Comparison of ENCODE assay signal across 27 mouse cellular contexts in the genomic region with DNA sequence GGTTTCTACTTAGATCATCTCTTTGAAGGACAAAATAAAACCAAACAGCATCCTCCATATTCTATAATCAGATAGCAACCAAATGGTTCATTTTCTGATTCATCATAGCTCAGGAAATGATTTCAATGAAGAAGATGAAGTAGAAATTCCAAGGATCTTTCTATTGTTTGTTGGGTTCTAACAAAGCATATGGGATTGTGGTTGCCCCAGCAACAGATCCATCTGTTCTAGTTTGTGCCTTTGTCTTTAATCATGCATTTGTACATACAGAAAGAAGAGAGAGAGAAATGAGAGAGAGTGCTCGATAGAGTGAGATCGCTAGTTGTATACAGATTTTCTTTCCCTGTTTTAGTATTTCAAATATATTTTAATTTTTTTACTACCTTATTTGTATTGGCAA.
DNase-seq lines count a peak whose midpoint lies in the region; ATAC-seq lines count a peak whose summit lies in the region.
"Had no signal": no experiment of that assay in that cellular context is flagged by ENCODE, and none has a peak within 500 bp of the region (broad histone marks: within the 10 kb centered on the region; RNA-seq: fewer than 3 reads in every experiment).

No protein-coding gene starts in this region.

- no peaks in the 10 kb centered on the region for H3K27me3 ChIP-seq in forebrain, embryonic 14.5 days (replicated peaks; ENCODE audit: control insufficient read depth, insufficient read depth, low read length)
- H3K27me3 ChIP-seq in forebrain, embryonic 11.5 days (ENCODE audit: control insufficient read depth, insufficient read depth, low read length) = no peaks in the 10 kb centered on the region
- H3K27me3 ChIP-seq in midbrain, embryonic 14.5 days (ENCODE audit: control insufficient read depth, insufficient read depth, low read length) = no peaks in the 10 kb centered on the region
- no peaks in the 10 kb centered on the region for H3K27me3 ChIP-seq in midbrain, embryonic 16.5 days (ENCODE audit: control insufficient read depth, insufficient read depth, low read depth, low read length)
- no peaks in the 10 kb centered on the region for H3K27me3 ChIP-seq in neural tube, embryonic 15.5 days (replicated peaks)
- H3K27me3 ChIP-seq: embryonic facial prominence, embryonic 15.5 days; heart, embryonic 12.5 days; hindbrain, embryonic 12.5 days; limb, embryonic 15.5 days; megakaryocyte, embryonic 14.5 days had no signal

- no peak overlapping the region for H3K4me3 ChIP-seq in forebrain, embryonic 14.5 days (ENCODE audit: low read depth, low read length)
- H3K4me3 ChIP-seq in forebrain, embryonic 11.5 days (ENCODE audit: low read depth, low read length) = no peak overlapping the region
- no peak overlapping the region for H3K4me3 ChIP-seq in midbrain, embryonic 14.5 days (replicated peaks; ENCODE audit: low read depth, low read length)
- no peak overlapping the region for H3K4me3 ChIP-seq in midbrain, embryonic 16.5 days (ENCODE audit: low read depth, low read length)
- H3K4me3 ChIP-seq in neural tube, embryonic 15.5 days (replicated peaks) = no peak overlapping the region
- H3K4me3 ChIP-seq: embryonic facial prominence, embryonic 15.5 days; gastrocnemius, adult 2 months; heart, embryonic 12.5 days; hindbrain, embryonic 12.5 days; left cerebral cortex, adult 2 months; limb, embryonic 15.5 days; megakaryocyte, embryonic 14.5 days had no signal

- no peaks in the 10 kb centered on the region for H3K36me3 ChIP-seq in forebrain, embryonic 14.5 days (ENCODE audit: control insufficient read depth, insufficient read depth, low read length)
- no peaks in the 10 kb centered on the region for H3K36me3 ChIP-seq in forebrain, embryonic 11.5 days (ENCODE audit: control insufficient read depth, insufficient read depth, low read length)
- H3K36me3 ChIP-seq in midbrain, embryonic 14.5 days (ENCODE audit: control insufficient read depth, insufficient read depth, low read length) = no peaks in the 10 kb centered on the region
- no peaks in the 10 kb centered on the region for H3K36me3 ChIP-seq in midbrain, embryonic 16.5 days (ENCODE audit: control insufficient read depth, insufficient read depth, low read length)
- no peaks in the 10 kb centered on the region for H3K36me3 ChIP-seq in neural tube, embryonic 15.5 days
- H3K36me3 ChIP-seq: embryonic facial prominence, embryonic 15.5 days; heart, embryonic 12.5 days; hindbrain, embryonic 12.5 days; limb, embryonic 15.5 days had no signal

- no peak overlapping the region for H3K27ac ChIP-seq in forebrain, embryonic 14.5 days (ENCODE audit: low read depth, low read length)
- H3K27ac ChIP-seq in forebrain, embryonic 11.5 days (ENCODE audit: low read depth, low read length) = no peak overlapping the region
- no peak overlapping the region for H3K27ac ChIP-seq in midbrain, embryonic 14.5 days (replicated peaks; ENCODE audit: low read depth, low read length)
- no peak overlapping the region for H3K27ac ChIP-seq in midbrain, embryonic 16.5 days (ENCODE audit: low read length)
- no peak overlapping the region for H3K27ac ChIP-seq in neural tube, embryonic 15.5 days (replicated peaks)
- H3K27ac ChIP-seq: embryonic facial prominence, embryonic 15.5 days; gastrocnemius, adult 2 months; hindbrain, embryonic 12.5 days; limb, embryonic 15.5 days; liver, embryonic 14.5 days had no signal

- peak; percentile 59 for DNase-seq in forebrain, embryonic 14.5 days (ENCODE audit: low spot score)
- no peak for DNase-seq in forebrain, embryonic 11.5 days (ENCODE audit: low spot score)
- DNase-seq in midbrain, embryonic 14.5 days = peak; percentile 13
- DNase-seq in brain, embryonic 18.5 days (ENCODE audit: low read depth, low spot score) = peak; percentile 20
- peak; percentile 9 for DNase-seq in layer of hippocampus, postnatal 36 days
- DNase-seq in gastrocnemius, postnatal 10 days = no peak
- DNase-seq: adrenal gland, adult 8-10 months; cerebellum, adult 8-10 months; gastrocnemius, adult 2 months; heart, adult 18-20 months; heart, postnatal 10 days; kidney, adult 18-20 months; kidney, postnatal 4 days; lung, embryonic 14.5 days; lung, postnatal 36 days; thymus, postnatal 14 days had no signal

- H3K9me3 ChIP-seq in forebrain, embryonic 14.5 days (replicated peaks; ENCODE audit: control insufficient read depth, low read length) = no peaks in the 10 kb centered on the region
- H3K9me3 ChIP-seq in forebrain, embryonic 11.5 days (ENCODE audit: control insufficient read depth, low read length) = no peaks in the 10 kb centered on the region
- H3K9me3 ChIP-seq in midbrain, embryonic 14.5 days (ENCODE audit: control insufficient read depth, low read length) = no peaks in the 10 kb centered on the region
- H3K9me3 ChIP-seq in midbrain, embryonic 16.5 days (replicated peaks; ENCODE audit: control insufficient read depth, low read length, poor library complexity, severe bottlenecking) = no peaks in the 10 kb centered on the region
- no peaks in the 10 kb centered on the region for H3K9me3 ChIP-seq in neural tube, embryonic 15.5 days (replicated peaks)
- H3K9me3 ChIP-seq: embryonic facial prominence, embryonic 15.5 days; heart, embryonic 12.5 days; hindbrain, embryonic 12.5 days; limb, embryonic 15.5 days; megakaryocyte, embryonic 14.5 days had no signal

- WGBS in forebrain, embryonic 14.5 days = 61% methylated on average over 2 of the region's 2 CpGs
- 72% methylated on average over 2 of the region's 2 CpGs for WGBS in forebrain, embryonic 11.5 days
- WGBS in midbrain, embryonic 14.5 days = 57% methylated on average over 2 of the region's 2 CpGs
- 45% methylated on average over 2 of the region's 2 CpGs for WGBS in midbrain, embryonic 16.5 days
- 73% methylated on average over 2 of the region's 2 CpGs for WGBS in neural tube, embryonic 15.5 days

- H3K4me2 ChIP-seq in forebrain, embryonic 14.5 days (ENCODE audit: low read length) = no peak overlapping the region
- no peak overlapping the region for H3K4me2 ChIP-seq in forebrain, embryonic 11.5 days (ENCODE audit: low read depth, low read length, severe bottlenecking)
- H3K4me2 ChIP-seq in midbrain, embryonic 14.5 days (ENCODE audit: low read length) = no peak overlapping the region
- no peak overlapping the region for H3K4me2 ChIP-seq in midbrain, embryonic 16.5 days (ENCODE audit: low read length)
- H3K4me2 ChIP-seq in neural tube, embryonic 15.5 days = no peak overlapping the region
- H3K4me2 ChIP-seq: embryonic facial prominence, embryonic 15.5 days; heart, embryonic 12.5 days; hindbrain, embryonic 12.5 days; limb, embryonic 15.5 days; lung, embryonic 14.5 days had no signal

- no peak overlapping the region for H3K9ac ChIP-seq in forebrain, embryonic 14.5 days (ENCODE audit: low read length)
- H3K9ac ChIP-seq in forebrain, embryonic 11.5 days (ENCODE audit: low read length) = no peak overlapping the region
- no peak overlapping the region for H3K9ac ChIP-seq in midbrain, embryonic 14.5 days (replicated peaks; ENCODE audit: low read length)
- no peak overlapping the region for H3K9ac ChIP-seq in midbrain, embryonic 16.5 days (ENCODE audit: low read depth, low read length)
- no peak overlapping the region for H3K9ac ChIP-seq in neural tube, embryonic 15.5 days (replicated peaks)
- H3K9ac ChIP-seq: embryonic facial prominence, embryonic 15.5 days; heart, embryonic 12.5 days; hindbrain, embryonic 12.5 days; limb, embryonic 15.5 days; liver, embryonic 14.5 days; lung, embryonic 14.5 days had no signal

- no peaks in the 10 kb centered on the region for H3K4me1 ChIP-seq in forebrain, embryonic 14.5 days (ENCODE audit: control insufficient read depth, insufficient read depth, low read length)
- no peaks in the 10 kb centered on the region for H3K4me1 ChIP-seq in forebrain, embryonic 11.5 days (replicated peaks; ENCODE audit: control insufficient read depth, insufficient read depth, low read length)
- no peaks in the 10 kb centered on the region for H3K4me1 ChIP-seq in midbrain, embryonic 14.5 days (ENCODE audit: control insufficient read depth, insufficient read depth, low read length)
- no peaks in the 10 kb centered on the region for H3K4me1 ChIP-seq in midbrain, embryonic 16.5 days (ENCODE audit: control insufficient read depth, insufficient read depth, low read length)
- H3K4me1 ChIP-seq in neural tube, embryonic 15.5 days = no peaks in the 10 kb centered on the region
- H3K4me1 ChIP-seq: embryonic facial prominence, embryonic 15.5 days; heart, embryonic 12.5 days; hindbrain, embryonic 12.5 days; limb, embryonic 15.5 days had no signal

- no peak for ATAC-seq in forebrain, embryonic 14.5 days
- ATAC-seq in forebrain, embryonic 11.5 days (replicated peaks; ENCODE audit: low FRiP score) = no peak
- ATAC-seq in midbrain, embryonic 14.5 days (ENCODE audit: low FRiP score, low TSS enrichment) = no peak
- no peak for ATAC-seq in midbrain, embryonic 16.5 days
- no peak for ATAC-seq in neural tube, embryonic 15.5 days (ENCODE audit: low FRiP score)
- ATAC-seq: activated CD4-positive, CD25-positive, alpha-beta regulatory T cell, adult 4 months; inflammation-experienced regulatory T-cells, adult 6 months had no signal

Comparison
In these comparisons a context has a peak if more than half of its experiments do, and no peak if none do; other contexts are left out.
1. DNase-seq: peak in forebrain, embryonic 14.5 days (single experiment), midbrain, embryonic 14.5 days (single experiment), brain, embryonic 18.5 days (single experiment) and layer of hippocampus, postnatal 36 days (2 of 2); none in forebrain, embryonic 11.5 days (single experiment) and gastrocnemius, postnatal 10 days (single experiment).